Comparison of ENCODE assay signal across 8 mouse cellular contexts in the genomic region with DNA sequence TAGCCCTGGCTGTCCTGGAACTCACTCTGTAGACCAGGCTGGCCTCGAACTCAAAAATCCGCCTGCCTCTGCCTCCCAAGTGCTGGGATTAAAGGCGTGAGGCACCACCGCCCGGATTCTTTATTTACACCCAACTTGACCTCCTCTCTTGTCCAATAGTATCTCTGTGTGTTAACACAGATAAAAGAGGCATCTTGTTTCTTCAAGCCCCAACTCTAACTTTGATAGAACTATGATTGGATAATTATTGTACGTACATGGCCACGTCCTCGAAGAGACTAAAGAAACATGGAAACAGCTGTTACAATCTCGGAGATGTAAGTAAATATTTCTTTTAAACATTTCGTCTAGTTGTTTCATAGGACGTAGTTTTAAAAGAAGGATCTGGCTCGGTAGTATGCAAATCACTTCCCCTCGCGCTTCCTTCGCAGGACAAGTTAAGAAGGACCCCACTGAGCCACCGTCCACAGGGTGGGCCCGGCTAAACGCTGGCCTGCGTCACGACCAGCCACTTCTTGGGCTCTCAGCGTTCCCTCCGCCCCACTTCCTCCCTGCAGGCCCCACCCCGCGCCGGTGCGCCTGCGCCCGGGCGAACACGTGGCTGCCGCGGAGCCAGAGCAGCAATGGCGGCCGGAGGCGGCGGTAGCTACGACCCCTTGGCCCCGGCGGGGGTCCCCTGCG. TPM values are rescaled to one million over a fixed set of nuclear protein-coding genes. Genes with fewer than 3 reads are reported as not detected.
DNase-seq lines count a peak whose midpoint lies in the region; ATAC-seq lines count a peak whose summit lies in the region.

TSS of gene Wdr43 (plus strand) at position 258 of the 681 bp plus-strand sequence.

- H3K4me1 ChIP-seq in intestine, embryonic 14.5 days (replicated peaks; ENCODE audit: control insufficient read depth, insufficient read depth, low read length) = peaks cover 15% of the 10 kb centered on the region

- H3K9ac ChIP-seq in intestine, embryonic 14.5 days (ENCODE audit: low read length) = peak within 1 kb of the TSS; percentile 90

- H3K36me3 ChIP-seq in intestine, embryonic 14.5 days (ENCODE audit: control insufficient read depth, insufficient read depth, low read length) = peaks cover 10% of the 10 kb centered on the region; the same call in 1 of the 2 replicates

- ATAC-seq in intestine, embryonic 14.5 days (replicated peaks; ENCODE audit: low FRiP score, low TSS enrichment, low read depth) = peak; percentile 99

- H3K27ac ChIP-seq in intestine, embryonic 14.5 days (ENCODE audit: low read depth) = peak within 1 kb of the TSS; percentile 62

- H3K27me3 ChIP-seq in intestine, embryonic 14.5 days (replicated peaks; ENCODE audit: control insufficient read depth, insufficient read depth, low read length) = no peaks in the 10 kb centered on the region

- H3K9me3 ChIP-seq in intestine, embryonic 14.5 days (ENCODE audit: control insufficient read depth, low read length) = no peaks in the 10 kb centered on the region

- peak; percentile 98 for DNase-seq in adrenal gland, adult (ENCODE audit: inconsistent age in 2 of 2, low spot score in 1 of 2)
- DNase-seq in embryo, embryonic 10.5 days (ENCODE audit: low spot score) = peak; percentile 98
- peak; percentile 97 for DNase-seq in gastrocnemius, postnatal 14 days
- peak; percentile 94 for DNase-seq in intestine, embryonic 14.5 days (ENCODE audit: low spot score)
- peak; percentile 96 to 98 for DNase-seq in left cerebral cortex, postnatal 14 days (ENCODE audit: low spot score in 2 of 2)
- DNase-seq in mesoderm, embryonic 11.5 days (ENCODE audit: low read depth, low spot score) = peak; percentile 97
- peak; percentile 97 to 98 for DNase-seq in right cerebral cortex, postnatal 36 days (ENCODE audit: low spot score in 2 of 2)
- peak; percentile 96 for DNase-seq in yolk sac, embryonic 10.5 days (ENCODE audit: low spot score)

- intact Hi-C loops in gastrocnemius, postnatal 14 days (cut with DNase I; ENCODE audit: low total_unique reads) = no loop called here
- intact Hi-C loops in left cerebral cortex, postnatal 14 days (cut with DNase I) = no loop called here

- 5% methylated on average over 40 of the region's 40 CpGs for WGBS in intestine, embryonic 14.5 days

- H3K4me2 ChIP-seq in intestine, embryonic 14.5 days (ENCODE audit: low read length) = peak within 1 kb of the TSS; percentile 69

- peak within 1 kb of the TSS; percentile 100 for H3K4me3 ChIP-seq in intestine, embryonic 14.5 days (ENCODE audit: low read depth, low read length)

RNA-seq across cellular contexts. Expression of gene Wdr43, which starts in this region (rescaled TPM):
- total RNA-seq in gastrocnemius, postnatal 14 days (2021) = 10 to 100 TPM; 24.7 to 26.3 TPM
- polyA plus RNA-seq in intestine, embryonic 14.5 days (2014; fragmentation: Nextera tagmentation; extraction: Ambion mirVana) = 104 and 110 TPM in 2 replicates
- 10 to 100 TPM; 24.3 TPM for total RNA-seq in left cerebral cortex, postnatal 14 days (2021)

Comparison
In these comparisons a context has a peak if more than half of its experiments do, and no peak if none do; other contexts are left out.
1. Peak in every context shown above with its lines: DNase-seq, ATAC-seq, H3K4me3 ChIP-seq and H3K27ac ChIP-seq.